Mouse (Mus musculus) heart, embryonic 16.5 days (tissue): ENCODE measurements around the gene Chek2. TPM values are rescaled to one million over a fixed set of nuclear protein-coding genes. Genes with fewer than 3 reads are reported as not detected.
A peak's percentile ranks its signal among the peaks of the same experiment; 100 is the strongest.

Experiments used
- ATAC-seq: fragments of 200-750 bp; cut with Nextera tagmentation; replicated peaks from 2 replicates; pipeline ENCODE4 v1.8.0; 2017; ENCODE audit warnings: moderate number of reproducible peaks; ENCODE audit not compliant: insufficient read depth, low FRiP score; ENCODE audit errors: extremely low read depth
- H3K27ac ChIP-seq: fragments of 300-500 bp; sonication (generic); 2 replicates; pipeline ENCODE4 v1.5.1; 2014; ENCODE audit warnings: mild to moderate bottlenecking, low read length, control low read depth, moderate library complexity
- H3K27me3 ChIP-seq: fragments of 300-500 bp; sonication (generic); 2 replicates; pipeline ENCODE4 v1.6.1; 2014; ENCODE audit warnings: low read length, mixed read lengths; ENCODE audit not compliant: control insufficient read depth, insufficient read depth
- H3K36me3 ChIP-seq: fragments of 300-500 bp; sonication (generic); 2 replicates; pipeline ENCODE4 v1.6.1; 2014; ENCODE audit not compliant: control insufficient read depth, insufficient read depth
- H3K4me1 ChIP-seq: fragments of 300-500 bp; sonication (generic); 2 replicates; pipeline ENCODE4 v1.6.1; 2014; ENCODE audit warnings: low read length, mixed read lengths; ENCODE audit not compliant: control insufficient read depth, insufficient read depth
- H3K4me2 ChIP-seq: fragments of 300-500 bp; sonication (generic); 2 replicates; pipeline ENCODE4 v1.6.1; 2014; ENCODE audit warnings: low read depth, mild to moderate bottlenecking, control low read depth, low read length
- H3K4me3 ChIP-seq: fragments of 300-500 bp; sonication (generic); 2 replicates; pipeline ENCODE4 v1.5.1; 2014; ENCODE audit warnings: mild to moderate bottlenecking, control low read depth, low read length
- H3K9ac ChIP-seq: fragments of 300-500 bp; sonication (generic); 2 replicates; pipeline ENCODE4 v1.6.1; 2014; ENCODE audit warnings: low read length, control low read depth
- H3K9me3 ChIP-seq: fragments of 300-500 bp; sonication (generic); replicated peaks from 2 replicates; pipeline ENCODE4 v1.6.1; 2016; ENCODE audit warnings: low read length; ENCODE audit not compliant: control insufficient read depth
- WGBS: fragments of 180-500 bp; shearing (Covaris S2); extraction: QIAGEN DNeasy Blood & Tissue Kit; methylation state at CpG from one replicate; pipeline ENCODE4 v1.1.7; 2014; 5-methylcytosine and 5-hydroxymethylcytosine counted together
- polyA plus RNA-seq: library from polyadenylated mRNA; unstranded; fragments of >200 nt; fragmentation: Nextera tagmentation; extraction: Ambion mirVana; gene quantifications from 2 replicates; pipeline ENCODE4 v1.2.1, GENCODE M21; 2015

Chek2 gene
- polyA plus RNA-seq, 1 experiment from 2014 or later = 19.0 TPM

DNA sequence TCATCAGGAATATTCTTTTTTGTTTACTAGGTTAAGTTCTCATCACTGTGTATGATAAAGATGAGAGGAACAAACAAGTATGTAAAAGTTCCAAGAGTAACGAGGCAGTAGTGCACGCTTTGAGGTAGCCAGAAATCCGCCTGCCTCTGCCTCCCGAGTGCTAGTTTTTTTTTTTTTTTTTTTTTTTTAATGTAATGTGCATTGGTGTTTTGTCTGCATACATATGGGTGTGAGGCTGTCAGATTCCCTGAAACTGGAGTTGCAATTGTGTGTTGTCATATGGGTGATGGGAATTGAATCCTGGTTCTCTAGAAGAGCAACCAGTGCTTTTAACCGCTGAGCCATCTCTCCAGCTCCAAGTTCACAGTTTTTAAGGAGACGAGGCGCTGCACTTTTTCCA is 39.3 kb downstream of the Chek2 start:
- no peak for ATAC-seq
- Histone ChIP-seq H3K27ac (peak overlapping the region; percentile 46; the same call in 1 of the 2 replicates), H3K9ac (peak overlapping the region; percentile 95)

DNA sequence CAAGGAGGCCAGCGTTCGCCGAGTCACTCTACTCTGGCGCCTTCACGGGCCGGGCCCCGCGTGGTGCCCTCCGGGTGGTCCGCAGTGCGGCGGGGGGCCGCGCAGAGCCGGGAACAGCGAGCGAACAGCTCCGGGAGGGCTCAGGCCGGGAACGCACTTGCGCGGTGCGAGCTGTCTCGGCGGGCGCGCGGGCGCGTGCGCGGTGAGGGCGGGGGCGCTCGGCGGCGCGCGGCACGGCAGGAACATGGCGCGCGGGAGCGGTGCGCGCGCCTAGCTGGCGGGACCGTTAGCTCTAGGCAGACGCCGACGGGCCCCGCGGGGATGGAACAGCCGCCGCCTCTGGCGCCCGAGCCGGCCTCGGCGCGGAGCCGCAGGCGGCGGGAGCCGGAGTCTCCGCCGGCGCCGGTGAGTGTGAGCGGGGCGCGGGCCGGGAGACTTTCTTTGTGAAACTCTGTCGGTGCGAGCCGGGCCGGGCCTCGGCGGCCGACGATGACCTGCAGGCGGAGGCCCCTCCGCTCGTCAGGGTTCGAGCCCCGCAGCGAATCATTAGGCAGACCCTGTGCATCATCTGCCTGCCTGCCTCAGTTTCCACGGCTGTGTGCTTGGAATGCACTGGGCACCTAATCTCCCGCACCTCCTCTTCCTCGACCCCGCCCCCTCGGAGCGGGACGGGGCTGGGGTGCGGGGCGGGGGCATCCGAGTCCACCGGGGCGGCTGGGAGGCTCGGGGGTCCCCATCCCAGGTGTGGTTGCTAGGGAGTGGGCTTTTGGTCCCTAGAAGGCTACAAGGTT is 40.0 kb downstream of the Chek2 start, which contains the start of gene Ttc28:
TSS of gene Ttc28 (plus strand) at position 220 of the 791 bp plus-strand sequence.
- Histone ChIP-seq H3K9ac (peak within 1 kb of the TSS; percentile 95), H3K27me3 (no peaks in the 10 kb centered on the region), H3K4me3 (peak within 1 kb of the TSS; percentile 94), H3K4me1 (peaks cover 13% of the 10 kb centered on the region; the same call in 1 of the 2 replicates), H3K9me3 (no peaks in the 10 kb centered on the region), H3K4me2 (peak within 1 kb of the TSS; percentile 91), H3K36me3 (no peaks in the 10 kb centered on the region), H3K27ac (peak within 1 kb of the TSS; percentile 62)
- peak; percentile 88 for ATAC-seq
- under 1% methylated on average over 99 of the region's 101 CpGs for WGBS

More for the DNA sequence above, 39.3 kb downstream of the Chek2 start:
- Histone ChIP-seq H3K9me3 (no peaks in the 10 kb centered on the region), H3K4me3 (peak overlapping the region; percentile 94), H3K4me1 (peaks cover 15% of the 10 kb centered on the region; the same call in 1 of the 2 replicates), H3K27me3 (no peaks in the 10 kb centered on the region), H3K4me2 (peak overlapping the region; percentile 91), H3K36me3 (no peaks in the 10 kb centered on the region)
- WGBS = 62% methylated on average over 7 of the region's 7 CpGs

DNA sequence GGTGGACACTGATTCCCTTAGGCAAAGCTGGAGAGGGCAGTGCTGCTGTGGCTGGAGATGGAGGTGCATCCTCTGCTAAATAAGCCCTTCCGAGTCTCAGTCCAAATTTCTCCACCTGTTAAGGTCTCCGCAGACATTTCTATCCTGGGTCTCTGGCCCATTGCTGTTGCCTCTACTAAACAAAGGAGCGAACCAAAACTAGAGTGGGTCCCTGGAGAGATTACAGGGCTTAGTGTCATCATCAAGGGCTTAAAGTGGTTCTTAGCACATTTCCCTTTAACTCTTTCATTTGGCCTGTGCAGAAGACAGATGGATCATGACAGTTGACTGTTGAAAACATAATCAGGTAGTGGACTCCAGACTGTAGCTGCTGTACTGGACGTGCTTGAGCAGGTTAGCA is 48.8 kb downstream of the Chek2 start:
- H3K36me3 ChIP-seq = peaks cover 9% of the 10 kb centered on the region
- no peak overlapping the region for H3K9ac ChIP-seq
- 83% methylated on average over 4 of the region's 4 CpGs for WGBS
- H3K4me2 ChIP-seq = no peak overlapping the region
- H3K4me3 ChIP-seq = no peak overlapping the region
- H3K4me1 ChIP-seq = no peaks in the 10 kb centered on the region
- H3K27me3 ChIP-seq = no peaks in the 10 kb centered on the region
- no peak for ATAC-seq
- H3K27ac ChIP-seq = no peak overlapping the region
- no peaks in the 10 kb centered on the region for H3K9me3 ChIP-seq

DNA sequence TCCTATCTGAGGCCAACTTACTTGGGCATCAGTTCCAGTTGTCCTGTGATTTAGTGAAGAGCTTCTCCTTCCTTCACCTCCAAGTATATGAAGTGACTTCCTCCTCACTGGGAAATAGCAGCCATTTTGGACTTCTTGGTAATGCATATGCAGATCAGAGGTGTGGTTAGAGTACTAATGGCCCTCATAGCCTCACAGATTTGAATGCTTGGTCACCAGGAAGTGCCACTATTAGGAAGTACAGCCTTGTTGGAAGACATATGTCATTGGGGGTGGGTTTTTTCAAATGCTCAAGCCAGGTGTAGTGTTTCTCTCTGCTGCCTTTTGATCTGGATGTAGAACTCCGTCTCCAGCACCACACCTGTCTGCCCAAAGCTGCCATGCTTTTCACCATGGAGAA is 50.2 kb downstream of the Chek2 start:
- peaks cover 21% of the 10 kb centered on the region for H3K36me3 ChIP-seq
- no peak overlapping the region for H3K27ac ChIP-seq
- no peak overlapping the region for H3K4me3 ChIP-seq
- ATAC-seq = no peak
- H3K27me3 ChIP-seq = no peaks in the 10 kb centered on the region
- H3K9me3 ChIP-seq = no peaks in the 10 kb centered on the region
- 70% methylated on average over 1 of the region's 1 CpGs for WGBS
- no peaks in the 10 kb centered on the region for H3K4me1 ChIP-seq
- H3K4me2 ChIP-seq = no peak overlapping the region
- no peak overlapping the region for H3K9ac ChIP-seq

DNA sequence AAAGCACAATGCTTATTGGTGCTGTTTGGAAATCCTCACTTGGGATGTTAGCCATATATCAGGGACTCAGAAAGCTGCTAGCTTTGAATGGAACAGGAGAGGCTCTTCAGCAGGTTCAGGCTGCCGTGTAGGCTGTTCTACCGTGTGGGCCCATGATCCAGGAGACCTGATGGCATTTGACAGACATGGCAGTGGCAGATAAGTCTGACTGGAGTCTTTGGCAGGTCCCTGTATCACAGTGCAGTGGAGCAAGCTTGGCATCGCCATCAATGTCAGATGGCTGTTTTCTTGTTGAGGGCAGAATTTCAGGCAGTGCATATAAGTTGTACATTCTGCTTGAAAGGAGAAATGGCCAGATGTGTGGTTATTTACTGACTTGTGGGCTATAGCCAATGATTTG is 50.8 kb downstream of the Chek2 start:
- no peak for ATAC-seq
- Histone ChIP-seq H3K9me3 (no peaks in the 10 kb centered on the region), H3K4me3 (no peak overlapping the region), H3K4me2 (no peak overlapping the region), H3K4me1 (no peaks in the 10 kb centered on the region), H3K36me3 (peaks cover 21% of the 10 kb centered on the region), H3K9ac (no peak overlapping the region), H3K27me3 (no peaks in the 10 kb centered on the region), H3K27ac (no peak overlapping the region)
- 80% methylated on average over 3 of the region's 3 CpGs for WGBS

DNA sequence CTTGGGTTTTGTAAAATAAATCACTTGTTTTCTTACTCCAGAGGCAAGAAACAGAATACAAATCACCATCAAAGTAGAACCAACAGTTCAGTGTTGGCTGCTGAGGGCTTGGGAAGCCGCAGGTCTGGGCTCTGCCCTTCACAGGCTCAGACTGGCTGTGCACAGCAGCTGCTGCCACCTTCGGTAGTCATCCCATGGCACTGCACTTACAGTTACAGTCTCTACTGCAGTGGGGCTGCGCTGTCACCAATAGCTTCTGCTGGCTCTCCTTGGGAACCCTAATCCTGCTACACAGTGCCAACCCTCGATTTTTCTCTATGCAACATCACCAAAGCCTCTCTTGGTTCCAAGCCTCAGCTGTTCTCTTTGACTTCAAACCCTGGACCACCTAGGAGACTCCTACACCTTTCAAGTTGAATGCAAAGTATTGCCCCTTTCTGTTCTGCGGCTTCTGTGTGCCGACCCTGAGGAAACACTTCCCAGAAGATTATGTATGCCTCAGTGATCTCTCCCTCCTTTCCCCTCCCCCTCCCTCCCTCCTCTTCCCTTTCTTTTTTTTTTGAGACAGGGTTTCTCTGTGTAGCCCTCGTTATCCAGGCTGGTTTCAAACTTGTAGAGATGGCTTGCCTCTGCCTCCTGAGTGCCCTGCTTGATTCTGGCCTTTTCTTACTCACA is 57.5 kb downstream of the Chek2 start:
- Histone ChIP-seq H3K4me1 (no peaks in the 10 kb centered on the region), H3K9ac (no peak overlapping the region), H3K27me3 (no peaks in the 10 kb centered on the region), H3K27ac (no peak overlapping the region), H3K36me3 (peaks cover 21% of the 10 kb centered on the region), H3K4me3 (no peak overlapping the region), H3K9me3 (no peaks in the 10 kb centered on the region), H3K4me2 (no peak overlapping the region)
- WGBS = 60% methylated on average over 7 of the region's 7 CpGs
- ATAC-seq = no peak

DNA sequence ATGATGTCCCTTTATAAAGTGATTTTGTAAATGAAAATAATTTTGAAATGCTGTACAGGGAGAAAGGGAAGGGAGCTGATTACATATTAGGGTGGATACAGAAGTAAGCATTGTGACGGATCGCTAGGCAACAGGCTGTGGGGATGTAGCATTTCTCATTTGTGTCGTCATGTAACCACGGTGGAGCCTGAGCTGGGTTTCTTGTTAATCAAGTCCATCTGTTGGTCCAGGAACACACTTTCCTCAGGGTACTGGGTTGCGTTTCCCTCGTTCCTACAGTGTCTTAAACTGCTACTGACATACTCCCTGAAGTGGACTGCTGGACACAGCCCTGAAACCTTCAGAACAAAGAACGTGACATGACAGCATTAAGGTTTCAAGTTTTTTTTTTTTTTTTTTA is 58.4 kb downstream of the Chek2 start:
- no peak overlapping the region for H3K4me2 ChIP-seq

DNA sequence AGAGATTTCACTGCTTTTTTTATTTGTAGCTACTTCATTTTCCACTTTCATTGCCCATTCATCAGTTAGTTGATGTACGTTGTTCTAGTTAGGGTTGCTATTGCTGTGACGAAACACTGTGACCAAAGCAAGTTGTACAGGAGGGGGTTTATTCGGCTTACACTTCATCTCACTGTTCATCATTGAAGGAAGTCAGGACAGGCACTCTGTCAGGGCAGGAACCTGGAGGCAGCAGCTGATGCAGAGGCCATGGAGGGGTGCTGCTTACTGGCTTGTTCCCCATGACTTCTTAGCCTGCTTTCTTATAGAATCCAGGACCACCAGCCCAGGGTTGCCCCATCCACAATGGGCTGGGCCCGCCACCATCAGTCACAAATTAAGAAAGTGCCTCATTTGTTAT is 59.0 kb downstream of the Chek2 start:
- Histone ChIP-seq H3K27ac (no peak overlapping the region), H3K9me3 (no peaks in the 10 kb centered on the region), H3K4me2 (no peak overlapping the region), H3K27me3 (no peaks in the 10 kb centered on the region), H3K36me3 (peaks cover 12% of the 10 kb centered on the region), H3K4me1 (no peaks in the 10 kb centered on the region), H3K9ac (no peak overlapping the region), H3K4me3 (no peak overlapping the region)
- no peak for ATAC-seq
- 88% methylated on average over 4 of the region's 4 CpGs for WGBS

More for the DNA sequence above, 58.4 kb downstream of the Chek2 start:
- ATAC-seq = no peak
- Histone ChIP-seq H3K4me1 (no peaks in the 10 kb centered on the region), H3K9ac (no peak overlapping the region), H3K9me3 (no peaks in the 10 kb centered on the region), H3K36me3 (peaks cover 17% of the 10 kb centered on the region), H3K27me3 (no peaks in the 10 kb centered on the region), H3K4me3 (no peak overlapping the region), H3K27ac (no peak overlapping the region)
- WGBS = 79% methylated on average over 7 of the region's 7 CpGs

DNA sequence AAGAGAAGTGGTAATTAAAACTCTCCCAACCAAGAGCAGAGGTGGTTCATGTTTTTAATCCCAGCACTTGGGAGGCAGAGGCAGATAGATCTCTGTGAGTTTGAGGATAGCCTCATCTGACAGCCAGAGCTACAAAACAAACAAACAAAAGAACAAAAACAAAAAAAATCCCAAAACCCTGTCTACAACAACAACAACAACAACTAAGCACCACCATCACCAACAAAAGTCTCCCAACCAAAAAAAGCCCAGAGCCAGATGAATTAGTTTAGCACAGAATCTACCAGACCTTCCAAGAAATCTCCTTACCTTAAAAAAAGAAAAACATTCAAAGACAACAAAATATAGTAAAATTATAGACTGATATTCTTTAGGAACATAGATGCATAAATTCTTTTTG is 60.6 kb downstream of the Chek2 start:
- Histone ChIP-seq H3K4me3 (no peak overlapping the region), H3K27me3 (no peaks in the 10 kb centered on the region), H3K36me3 (no peaks in the 10 kb centered on the region), H3K27ac (no peak overlapping the region), H3K4me1 (no peaks in the 10 kb centered on the region), H3K9ac (no peak overlapping the region), H3K4me2 (no peak overlapping the region), H3K9me3 (no peaks in the 10 kb centered on the region)
- no peak for ATAC-seq
